Mouse (Mus musculus) lung, embryonic 16.5 days (tissue): Measurements from ENCODE around the gene Syn3. TPM values are rescaled to one million over a fixed set of nuclear protein-coding genes. Genes with fewer than 3 reads are reported as not detected.

Source experiments
- ATAC-seq: fragments of 200-750 bp; cut with Nextera tagmentation; 2 replicates; pipeline ENCODE4 v1.8.0; 2017; ENCODE audit warnings: low read depth, mild to moderate bottlenecking, moderate library complexity
- H3K27ac ChIP-seq: fragments of 300-500 bp; sonication (generic); 2 replicates; pipeline ENCODE4 v1.5.1; 2014; ENCODE audit warnings: mild to moderate bottlenecking, control low read depth, low read length
- H3K27me3 ChIP-seq: fragments of 300-500 bp; sonication (generic); 2 replicates; pipeline ENCODE4 v1.6.1; 2014; ENCODE audit warnings: low read depth, low read length, mixed read lengths; ENCODE audit not compliant: control insufficient read depth, insufficient read depth
- H3K36me3 ChIP-seq: fragments of 300-500 bp; sonication (generic); 2 replicates; pipeline ENCODE4 v1.6.1; 2014; ENCODE audit warnings: low read length; ENCODE audit not compliant: control insufficient read depth, insufficient read depth
- H3K4me1 ChIP-seq: fragments of 300-500 bp; sonication (generic); replicated peaks from 2 replicates; pipeline ENCODE4 v1.6.1; 2014; ENCODE audit warnings: low read length, mixed read lengths; ENCODE audit not compliant: control insufficient read depth, insufficient read depth
- H3K4me2 ChIP-seq: fragments of 300-500 bp; sonication (generic); 2 replicates; pipeline ENCODE4 v1.6.1; 2014; ENCODE audit warnings: low read depth, low read length, control low read depth
- H3K4me3 ChIP-seq: fragments of 300-500 bp; sonication (generic); 2 replicates; pipeline ENCODE4 v1.5.1; 2014; ENCODE audit warnings: mild to moderate bottlenecking, low read length, control low read depth
- H3K9ac ChIP-seq: fragments of 300-500 bp; sonication (generic); 2 replicates; pipeline ENCODE4 v1.6.1; 2014; ENCODE audit warnings: low read length, control low read depth
- H3K9me3 ChIP-seq: fragments of 300-500 bp; sonication (generic); 2 replicates; pipeline ENCODE4 v1.6.1; 2016; ENCODE audit warnings: low read length; ENCODE audit not compliant: control insufficient read depth
- WGBS: fragments of 180-500 bp; shearing (Covaris S2); extraction: QIAGEN DNeasy Blood & Tissue Kit; methylation state at CpG from one replicate; pipeline ENCODE4 v1.1.7; 2014; 5-methylcytosine and 5-hydroxymethylcytosine counted together
- polyA plus RNA-seq: library from polyadenylated mRNA; unstranded; fragments of >200 nt; fragmentation: Nextera tagmentation; extraction: Ambion mirVana; gene quantifications from 2 replicates; pipeline ENCODE4 v1.2.1, GENCODE M21; 2015

Syn3 gene
- polyA plus RNA-seq, 1 experiment from 2014 or later: 2.8 TPM

- H3K9ac ChIP-seq: no peak overlapping the region
- 17% methylated on average over 3 of the region's 3 CpGs for WGBS
- H3K27me3 ChIP-seq: no peaks in the 10 kb centered on the region
- H3K9me3 ChIP-seq: no peaks in the 10 kb centered on the region
- H3K4me3 ChIP-seq: no peak overlapping the region
- H3K27ac ChIP-seq: no peak overlapping the region
- H3K4me1 ChIP-seq: no peaks in the 10 kb centered on the region
- ATAC-seq: peak; percentile 38; the same call in 1 of the 2 replicates
- H3K36me3 ChIP-seq: no peaks in the 10 kb centered on the region
- H3K4me2 ChIP-seq: no peak overlapping the region
These were observed 7.2 kb downstream of the Syn3 start for GRCm38 (mm10) chr10:86491316-86492088.

GRCm38 (mm10) chr10:86488544-86488943, 10.2 kb downstream of the Syn3 start:
- ATAC-seq: no peak
- Histone ChIP-seq H3K9me3 (no peaks in the 10 kb centered on the region), H3K4me3 (no peak overlapping the region), H3K9ac (no peak overlapping the region), H3K27ac (no peak overlapping the region), H3K4me1 (no peaks in the 10 kb centered on the region), H3K4me2 (no peak overlapping the region), H3K27me3 (no peaks in the 10 kb centered on the region), H3K36me3 (no peaks in the 10 kb centered on the region)
- 56% methylated on average over 5 of the region's 5 CpGs for WGBS

- H3K27ac ChIP-seq: no peak overlapping the region
- H3K27me3 ChIP-seq: no peaks in the 10 kb centered on the region
- no peaks in the 10 kb centered on the region for H3K9me3 ChIP-seq
- WGBS: 76% methylated on average over 4 of the region's 4 CpGs
- H3K4me2 ChIP-seq: no peak overlapping the region
- no peaks in the 10 kb centered on the region for H3K4me1 ChIP-seq
- ATAC-seq: no peak
- no peaks in the 10 kb centered on the region for H3K36me3 ChIP-seq
- no peak overlapping the region for H3K4me3 ChIP-seq
- H3K9ac ChIP-seq: no peak overlapping the region
These were observed 12.7 kb downstream of the Syn3 start for GRCm38 (mm10) chr10:86485971-86486370.

GRCm38 (mm10) chr10:86483968-86484367, 14.7 kb downstream of the Syn3 start:
- Histone ChIP-seq H3K4me3 (no peak overlapping the region), H3K27me3 (no peaks in the 10 kb centered on the region), H3K9me3 (no peaks in the 10 kb centered on the region), H3K4me2 (no peak overlapping the region), H3K9ac (no peak overlapping the region), H3K4me1 (no peaks in the 10 kb centered on the region), H3K27ac (no peak overlapping the region), H3K36me3 (no peaks in the 10 kb centered on the region)
- ATAC-seq: no peak
- 9% methylated on average over 3 of the region's 3 CpGs for WGBS

GRCm38 (mm10) chr10:86482496-86482895, 16.2 kb downstream of the Syn3 start:
- H3K27me3 ChIP-seq: no peaks in the 10 kb centered on the region
- H3K9ac ChIP-seq: no peak overlapping the region
- H3K4me1 ChIP-seq: no peaks in the 10 kb centered on the region
- H3K9me3 ChIP-seq: no peaks in the 10 kb centered on the region
- no peaks in the 10 kb centered on the region for H3K36me3 ChIP-seq
- 29% methylated on average over 1 of the region's 1 CpGs for WGBS
- H3K27ac ChIP-seq: no peak overlapping the region
- H3K4me3 ChIP-seq: no peak overlapping the region
- H3K4me2 ChIP-seq: no peak overlapping the region
- ATAC-seq: no peak

- Histone ChIP-seq H3K4me2 (no peak overlapping the region), H3K27ac (no peak overlapping the region), H3K9me3 (no peaks in the 10 kb centered on the region), H3K4me1 (no peaks in the 10 kb centered on the region), H3K9ac (no peak overlapping the region), H3K36me3 (no peaks in the 10 kb centered on the region), H3K27me3 (no peaks in the 10 kb centered on the region), H3K4me3 (no peak overlapping the region)
- no peak for ATAC-seq
- 78% methylated on average over 6 of the region's 6 CpGs for WGBS
These were observed 18.0 kb downstream of the Syn3 start for GRCm38 (mm10) chr10:86480711-86481110.

- H3K9ac ChIP-seq: no peak overlapping the region
- H3K36me3 ChIP-seq: no peaks in the 10 kb centered on the region
- no peak for ATAC-seq
- no peak overlapping the region for H3K27ac ChIP-seq
- no peaks in the 10 kb centered on the region for H3K9me3 ChIP-seq
- H3K27me3 ChIP-seq: no peaks in the 10 kb centered on the region
- no peaks in the 10 kb centered on the region for H3K4me1 ChIP-seq
- no peak overlapping the region for H3K4me2 ChIP-seq
- H3K4me3 ChIP-seq: no peak overlapping the region
- WGBS: 25% methylated on average over 4 of the region's 4 CpGs
These were observed 19.0 kb downstream of the Syn3 start for GRCm38 (mm10) chr10:86479718-86480121.

GRCm38 (mm10) chr10:86476720-86477119, 22.0 kb downstream of the Syn3 start:
- Histone ChIP-seq H3K4me3 (no peak overlapping the region), H3K27ac (no peak overlapping the region), H3K4me2 (no peak overlapping the region), H3K36me3 (no peaks in the 10 kb centered on the region), H3K9ac (no peak overlapping the region), H3K27me3 (no peaks in the 10 kb centered on the region), H3K9me3 (no peaks in the 10 kb centered on the region), H3K4me1 (no peaks in the 10 kb centered on the region)
- no peak for ATAC-seq
- 80% methylated on average over 7 of the region's 7 CpGs for WGBS

- no peak for ATAC-seq
- Histone ChIP-seq H3K9me3 (no peaks in the 10 kb centered on the region), H3K27me3 (no peaks in the 10 kb centered on the region), H3K4me3 (no peak overlapping the region), H3K27ac (no peak overlapping the region), H3K4me1 (no peaks in the 10 kb centered on the region), H3K4me2 (no peak overlapping the region), H3K36me3 (no peaks in the 10 kb centered on the region), H3K9ac (no peak overlapping the region)
- 78% methylated on average over 5 of the region's 5 CpGs for WGBS
These were observed 23.4 kb downstream of the Syn3 start for GRCm38 (mm10) chr10:86475270-86475669.
